23 mouse cellular contexts compared by ENCODE assay signal in the genomic region with DNA sequence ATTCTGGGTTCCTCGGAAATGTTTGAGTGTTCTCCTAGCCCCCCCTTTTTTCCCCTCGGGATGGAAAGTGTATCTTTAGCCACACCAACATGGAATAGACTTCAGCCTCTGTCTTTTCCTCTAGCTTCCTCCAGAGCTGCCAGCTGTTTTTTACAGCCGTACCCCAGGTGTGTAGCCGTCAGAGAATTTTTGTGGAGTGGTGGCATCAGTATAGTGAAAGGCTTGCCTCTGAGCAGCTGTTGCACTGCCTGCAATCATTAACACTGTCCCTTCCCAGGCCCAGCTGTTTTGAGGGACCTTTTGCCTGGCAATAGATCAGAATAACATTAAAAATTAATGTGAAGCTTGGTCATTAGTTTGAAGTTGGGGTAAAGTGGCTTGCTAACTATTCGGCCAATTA.
A peak's percentile ranks its signal among the peaks of the same experiment; 100 is the strongest.
DNase-seq lines count a peak whose midpoint lies in the region; ATAC-seq and TF ChIP-seq lines count a peak whose summit lies in the region.
"Had no signal": no experiment of that assay in that cellular context is flagged by ENCODE, and none has a peak within 500 bp of the region (broad histone marks: within the 10 kb centered on the region; RNA-seq: fewer than 3 reads in every experiment).

No protein-coding gene starts in this region.

- H3K27me3 ChIP-seq in embryonic facial prominence, embryonic 14.5 days (replicated peaks; ENCODE audit: control insufficient read depth, insufficient read depth, low read length): no peaks in the 10 kb centered on the region
- H3K27me3 ChIP-seq in embryonic facial prominence, embryonic 10.5 days (replicated peaks; ENCODE audit: low read depth, poor library complexity, severe bottlenecking): no peaks in the 10 kb centered on the region
- no peaks in the 10 kb centered on the region for H3K27me3 ChIP-seq in neural tube, embryonic 14.5 days (ENCODE audit: control insufficient read depth, insufficient read depth, low read length)
- H3K27me3 ChIP-seq in limb, embryonic 13.5 days: no peaks in the 10 kb centered on the region
- no peaks in the 10 kb centered on the region for H3K27me3 ChIP-seq in kidney, adult 2 months (replicated peaks; ENCODE audit: control insufficient read depth, insufficient read depth, low read length)
- H3K27me3 ChIP-seq: embryonic facial prominence, embryonic 12.5 days; forebrain, embryonic 13.5 days; hindbrain, embryonic 12.5 days; hindbrain, embryonic 15.5 days had no signal

- peak; percentile 22 for DNase-seq in embryonic facial prominence, embryonic 14.5 days (ENCODE audit: low spot score)
- no peak for DNase-seq in embryonic facial prominence, embryonic 10.5 days (ENCODE audit: low spot score)
- DNase-seq in neural tube, embryonic 10.5 days (ENCODE audit: extremely low spot score, low spot score): no peak
- DNase-seq in kidney, adult 2 months: no peak
- DNase-seq in left cerebral cortex, adult 2 months (ENCODE audit: extremely low spot score in 1 of 2, low spot score in 2 of 2): no peak
- DNase-seq in left cerebral cortex, adult 11 months (ENCODE audit: low spot score): no peak
- DNase-seq: adrenal gland, adult 8-10 months; adrenal gland, postnatal 25 days; cerebellum, adult 9-10 months; cerebellum, postnatal 14 days; gastrocnemius, adult 2 months; gastrocnemius, postnatal 14 days; heart, adult 11 months had no signal

- H3K36me3 ChIP-seq in embryonic facial prominence, embryonic 14.5 days (ENCODE audit: control insufficient read depth, insufficient read depth, low read length): no peaks in the 10 kb centered on the region
- H3K36me3 ChIP-seq in embryonic facial prominence, embryonic 10.5 days (replicated peaks): no peaks in the 10 kb centered on the region
- no peaks in the 10 kb centered on the region for H3K36me3 ChIP-seq in neural tube, embryonic 14.5 days (ENCODE audit: control insufficient read depth, insufficient read depth, low read length)
- H3K36me3 ChIP-seq in limb, embryonic 13.5 days: no peaks in the 10 kb centered on the region
- H3K36me3 ChIP-seq in kidney, adult 2 months (ENCODE audit: control insufficient read depth, insufficient read depth, low read length): no peaks in the 10 kb centered on the region
- H3K36me3 ChIP-seq: embryonic facial prominence, embryonic 12.5 days; forebrain, embryonic 10.5 days; hindbrain, embryonic 12.5 days; hindbrain, embryonic 15.5 days had no signal

- ATAC-seq in embryonic facial prominence, embryonic 14.5 days (ENCODE audit: low read depth): peak; percentile 47; the same call in 1 of the 2 replicates
- ATAC-seq in neural tube, embryonic 14.5 days (ENCODE audit: low read depth): peak; percentile 54; the same call in 1 of the 2 replicates
- peak; percentile 84 for ATAC-seq in limb, embryonic 13.5 days (ENCODE audit: low FRiP score, low read depth)
- ATAC-seq: activated CD4-positive, CD25-positive, alpha-beta regulatory T cell, adult 4 months; forebrain, embryonic 13.5 days; forebrain, embryonic 16.5 days had no signal

- TF ChIP-seq CTCF in kidney, adult 2 months (conservative IDR thresholded peaks at IDR 0.05; ENCODE audit: insufficient read depth, insufficient read length, low read depth, low read length): no peak
- no peak for TF ChIP-seq CTCF in left cerebral cortex, adult 2 months (IDR thresholded peaks at IDR 0.05)

- intact Hi-C loops in left cerebral cortex, adult 2 months (cut with DNase I): no loop called here

- no peak overlapping the region for H3K27ac ChIP-seq in embryonic facial prominence, embryonic 14.5 days (replicated peaks; ENCODE audit: low read depth, low read length)
- H3K27ac ChIP-seq in embryonic facial prominence, embryonic 10.5 days (replicated peaks): no peak overlapping the region
- H3K27ac ChIP-seq in neural tube, embryonic 14.5 days (ENCODE audit: low read depth, low read length): no peak overlapping the region
- no peak overlapping the region for H3K27ac ChIP-seq in limb, embryonic 13.5 days
- no peak overlapping the region for H3K27ac ChIP-seq in kidney, adult 2 months (ENCODE audit: insufficient read depth, low read depth, low read length)
- no peak overlapping the region for H3K27ac ChIP-seq in left cerebral cortex, adult 2 months
- H3K27ac ChIP-seq: embryonic facial prominence, embryonic 12.5 days; forebrain, embryonic 10.5 days; forebrain, embryonic 13.5 days; gastrocnemius, adult 2 months; hindbrain, embryonic 12.5 days; hindbrain, embryonic 15.5 days had no signal

- no peak for TF ChIP-seq POLR2A in kidney, adult 2 months (IDR thresholded peaks at IDR 0.05; ENCODE audit: low read depth, low read length)

- H3K4me2 ChIP-seq in embryonic facial prominence, embryonic 14.5 days (ENCODE audit: low read depth, low read length): no peak overlapping the region
- H3K4me2 ChIP-seq in neural tube, embryonic 14.5 days (ENCODE audit: low read depth, low read length): no peak overlapping the region
- peak overlapping the region; percentile 31 for H3K4me2 ChIP-seq in limb, embryonic 13.5 days (replicated peaks)
- H3K4me2 ChIP-seq: embryonic facial prominence, embryonic 12.5 days; forebrain, embryonic 13.5 days; heart, embryonic 11.5 days; hindbrain, embryonic 12.5 days; hindbrain, embryonic 15.5 days had no signal

- peaks cover 9% of the 10 kb centered on the region; the same call in 1 of the 2 replicates for H3K4me1 ChIP-seq in embryonic facial prominence, embryonic 14.5 days (ENCODE audit: control insufficient read depth, insufficient read depth, low read length)
- peaks cover 21% of the 10 kb centered on the region for H3K4me1 ChIP-seq in embryonic facial prominence, embryonic 10.5 days
- no peaks in the 10 kb centered on the region for H3K4me1 ChIP-seq in neural tube, embryonic 14.5 days (ENCODE audit: control insufficient read depth, insufficient read depth, low read length)
- H3K4me1 ChIP-seq in limb, embryonic 13.5 days: peaks cover 28% of the 10 kb centered on the region
- no peaks in the 10 kb centered on the region for H3K4me1 ChIP-seq in kidney, adult 2 months (ENCODE audit: control insufficient read depth, insufficient read depth, low read length)
- H3K4me1 ChIP-seq: hindbrain, embryonic 12.5 days; hindbrain, embryonic 15.5 days had no signal

- no peak overlapping the region for H3K4me3 ChIP-seq in embryonic facial prominence, embryonic 14.5 days (ENCODE audit: low read depth, low read length)
- no peak overlapping the region for H3K4me3 ChIP-seq in embryonic facial prominence, embryonic 10.5 days
- H3K4me3 ChIP-seq in neural tube, embryonic 14.5 days (ENCODE audit: low read depth, low read length): no peak overlapping the region
- no peak overlapping the region for H3K4me3 ChIP-seq in limb, embryonic 13.5 days
- no peak overlapping the region for H3K4me3 ChIP-seq in kidney, adult 2 months (ENCODE audit: insufficient read depth, low read depth, low read length)
- no peak overlapping the region for H3K4me3 ChIP-seq in left cerebral cortex, adult 2 months
- H3K4me3 ChIP-seq: embryonic facial prominence, embryonic 12.5 days; forebrain, embryonic 10.5 days; forebrain, embryonic 13.5 days; gastrocnemius, adult 2 months; hindbrain, embryonic 12.5 days; hindbrain, embryonic 15.5 days had no signal

- H3K9me3 ChIP-seq in embryonic facial prominence, embryonic 14.5 days (ENCODE audit: control insufficient read depth, low read length): no peaks in the 10 kb centered on the region
- H3K9me3 ChIP-seq in embryonic facial prominence, embryonic 10.5 days: no peaks in the 10 kb centered on the region
- H3K9me3 ChIP-seq in neural tube, embryonic 14.5 days (ENCODE audit: control insufficient read depth, low read length): no peaks in the 10 kb centered on the region
- no peaks in the 10 kb centered on the region for H3K9me3 ChIP-seq in limb, embryonic 13.5 days
- H3K9me3 ChIP-seq: embryonic facial prominence, embryonic 12.5 days; forebrain, embryonic 10.5 days; forebrain, embryonic 13.5 days; hindbrain, embryonic 12.5 days; hindbrain, embryonic 15.5 days had no signal

- no peak overlapping the region for H3K9ac ChIP-seq in embryonic facial prominence, embryonic 14.5 days (ENCODE audit: low read depth, low read length)
- no peak overlapping the region for H3K9ac ChIP-seq in neural tube, embryonic 14.5 days (replicated peaks; ENCODE audit: low read depth, low read length)
- no peak overlapping the region for H3K9ac ChIP-seq in limb, embryonic 13.5 days
- H3K9ac ChIP-seq: embryonic facial prominence, embryonic 12.5 days; forebrain, embryonic 13.5 days; hindbrain, embryonic 12.5 days; hindbrain, embryonic 15.5 days had no signal

- WGBS in embryonic facial prominence, embryonic 14.5 days: 38% methylated on average over 5 of the region's 5 CpGs
- WGBS in embryonic facial prominence, embryonic 10.5 days: 75% methylated on average over 5 of the region's 5 CpGs
- whole genome bisulfite sequencing in neural tube, embryonic 14.5 days: 69% methylated on average over 5 of the region's 5 CpGs
- 11% methylated on average over 5 of the region's 5 CpGs for WGBS in limb, embryonic 13.5 days
- 56% methylated on average over 5 of the region's 5 CpGs for WGBS in kidney, adult 2 months
